Mouse (Mus musculus): ENCODE measurements around the gene Car6. TPM values are rescaled to one million over a fixed set of nuclear protein-coding genes. Genes with fewer than 3 reads are reported as not detected.

Car6 gene
- polyA plus RNA-seq, 1 experiment from 2014 or later: not detected

DNA sequence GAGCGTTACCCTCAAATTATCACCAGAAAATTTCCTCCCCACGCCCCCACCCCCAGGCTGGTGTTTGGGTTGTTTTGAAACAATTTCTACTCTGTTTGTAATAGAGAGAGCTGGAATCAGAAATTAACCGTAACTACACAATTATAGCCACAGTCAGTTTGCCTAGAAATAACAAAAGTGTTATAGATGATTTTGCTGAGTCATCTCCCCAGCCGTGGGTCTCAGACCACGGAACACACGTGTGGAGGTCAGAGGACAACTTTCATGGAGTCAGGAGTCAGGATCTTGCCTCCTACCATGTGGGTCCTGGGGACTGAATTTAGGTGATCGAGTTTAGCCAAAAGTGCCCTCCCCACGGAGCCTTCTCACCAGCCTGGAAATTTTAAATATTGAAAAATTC is 24.0 kb downstream of the Car6 start:
- H3K4me1 ChIP-seq (ENCODE audit: control insufficient read depth, insufficient read depth, low read length): no peaks in the 10 kb centered on the region
- ATAC-seq (ENCODE audit: insufficient read depth, low FRiP score): no peak
- WGBS: 69% methylated on average over 8 of the region's 8 CpGs
- H3K27me3 ChIP-seq (ENCODE audit: control insufficient read depth, insufficient read depth, low read length): no peaks in the 10 kb centered on the region
- no peak overlapping the region for H3K4me2 ChIP-seq (ENCODE audit: low read depth, low read length)
- no peak overlapping the region for H3K9ac ChIP-seq (ENCODE audit: low read length)
- no peak overlapping the region for H3K27ac ChIP-seq (ENCODE audit: low read length)
- 0 out of 2 replicates have a peak, but pooled peaks cover 3% of the 10 kb centered on the region for H3K9me3 ChIP-seq (replicated peaks; ENCODE audit: control insufficient read depth, low read length)
- no peaks in the 10 kb centered on the region for H3K36me3 ChIP-seq (ENCODE audit: control insufficient read depth, insufficient read depth, low read length)
- H3K4me3 ChIP-seq (replicated peaks; ENCODE audit: low read length): no peak overlapping the region

GRCm38 (mm10) chr4:150176535-150176934 is 24.6 kb downstream of the Car6 start:
- Histone ChIP-seq H3K9me3 (replicated peaks; ENCODE audit: control insufficient read depth, low read length) (0 out of 2 replicates have a peak, but pooled peaks cover 3% of the 10 kb centered on the region), H3K4me2 (ENCODE audit: low read depth, low read length) (peak overlapping the region; percentile 41), H3K4me1 (ENCODE audit: control insufficient read depth, insufficient read depth, low read length) (no peaks in the 10 kb centered on the region), H3K27me3 (ENCODE audit: control insufficient read depth, insufficient read depth, low read length) (no peaks in the 10 kb centered on the region), H3K9ac (ENCODE audit: low read length) (peak overlapping the region; percentile 29; the same call in 1 of the 2 replicates), H3K4me3 (replicated peaks; ENCODE audit: low read length) (no peak overlapping the region), H3K36me3 (ENCODE audit: control insufficient read depth, insufficient read depth, low read length) (no peaks in the 10 kb centered on the region), H3K27ac (ENCODE audit: low read length) (no peak overlapping the region)
- 6% methylated on average over 7 of the region's 7 CpGs for WGBS
- ATAC-seq (ENCODE audit: insufficient read depth, low FRiP score): peak; percentile 75; the same call in 1 of the 2 replicates

- ATAC-seq (ENCODE audit: insufficient read depth, low FRiP score): no peak
- Histone ChIP-seq H3K9me3 (replicated peaks; ENCODE audit: control insufficient read depth, low read length) (no peaks in the 10 kb centered on the region), H3K4me3 (replicated peaks; ENCODE audit: low read length) (no peak overlapping the region), H3K9ac (ENCODE audit: low read length) (no peak overlapping the region), H3K4me1 (ENCODE audit: control insufficient read depth, insufficient read depth, low read length) (no peaks in the 10 kb centered on the region), H3K36me3 (ENCODE audit: control insufficient read depth, insufficient read depth, low read length) (no peaks in the 10 kb centered on the region), H3K4me2 (ENCODE audit: low read depth, low read length) (no peak overlapping the region), H3K27ac (ENCODE audit: low read length) (no peak overlapping the region), H3K27me3 (ENCODE audit: control insufficient read depth, insufficient read depth, low read length) (no peaks in the 10 kb centered on the region)
- WGBS: 90% methylated on average over 14 of the region's 14 CpGs
These were observed 27.1 kb downstream of the Car6 start for GRCm38 (mm10) chr4:150174027-150174426.

GRCm38 (mm10) chr4:150173281-150173680 is 27.9 kb downstream of the Car6 start:
- H3K9me3 ChIP-seq (replicated peaks; ENCODE audit: control insufficient read depth, low read length): no peaks in the 10 kb centered on the region
- ATAC-seq (ENCODE audit: insufficient read depth, low FRiP score): no peak
- no peaks in the 10 kb centered on the region for H3K4me1 ChIP-seq (ENCODE audit: control insufficient read depth, insufficient read depth, low read length)
- H3K9ac ChIP-seq (ENCODE audit: low read length): no peak overlapping the region
- WGBS: 56% methylated on average over 10 of the region's 10 CpGs
- H3K4me3 ChIP-seq (replicated peaks; ENCODE audit: low read length): no peak overlapping the region
- no peak overlapping the region for H3K27ac ChIP-seq (ENCODE audit: low read length)
- H3K4me2 ChIP-seq (ENCODE audit: low read depth, low read length): peak overlapping the region; percentile 12; the same call in 1 of the 2 replicates
- no peaks in the 10 kb centered on the region for H3K36me3 ChIP-seq (ENCODE audit: control insufficient read depth, insufficient read depth, low read length)
- H3K27me3 ChIP-seq (ENCODE audit: control insufficient read depth, insufficient read depth, low read length): no peaks in the 10 kb centered on the region

DNA sequence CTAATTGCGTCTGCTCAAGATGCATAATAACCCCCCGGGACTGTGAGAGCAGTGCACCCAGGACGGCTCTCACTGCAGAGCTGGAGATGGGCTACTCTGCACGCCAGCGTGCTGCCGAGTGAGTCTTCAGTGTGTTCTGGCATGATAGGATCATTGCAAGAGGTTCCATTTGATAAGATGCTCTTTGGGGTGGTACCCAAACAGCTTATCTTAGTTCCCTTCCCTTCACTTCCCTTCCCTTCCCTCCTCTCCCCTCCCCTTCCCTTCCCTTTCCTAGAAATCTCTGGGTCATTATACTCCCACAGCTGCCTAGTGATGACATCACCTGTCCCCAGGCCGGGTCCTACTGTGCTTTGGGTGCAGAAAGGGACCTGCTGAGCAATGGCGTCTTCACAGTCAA is 29.0 kb downstream of the Car6 start:
- Histone ChIP-seq H3K9me3 (replicated peaks; ENCODE audit: control insufficient read depth, low read length) (no peaks in the 10 kb centered on the region), H3K36me3 (ENCODE audit: control insufficient read depth, insufficient read depth, low read length) (no peaks in the 10 kb centered on the region), H3K9ac (ENCODE audit: low read length) (no peak overlapping the region), H3K4me3 (replicated peaks; ENCODE audit: low read length) (no peak overlapping the region), H3K27ac (ENCODE audit: low read length) (no peak overlapping the region), H3K4me1 (ENCODE audit: control insufficient read depth, insufficient read depth, low read length) (no peaks in the 10 kb centered on the region), H3K4me2 (ENCODE audit: low read depth, low read length) (no peak overlapping the region), H3K27me3 (ENCODE audit: control insufficient read depth, insufficient read depth, low read length) (no peaks in the 10 kb centered on the region)
- no peak for ATAC-seq (ENCODE audit: insufficient read depth, low FRiP score)
- WGBS: 77% methylated on average over 8 of the region's 8 CpGs

GRCm38 (mm10) chr4:150168406-150168805 is 32.7 kb downstream of the Car6 start:
- no peak overlapping the region for H3K9ac ChIP-seq (ENCODE audit: low read length)
- H3K4me3 ChIP-seq (replicated peaks; ENCODE audit: low read length): no peak overlapping the region
- H3K9me3 ChIP-seq (replicated peaks; ENCODE audit: control insufficient read depth, low read length): no peaks in the 10 kb centered on the region
- H3K36me3 ChIP-seq (ENCODE audit: control insufficient read depth, insufficient read depth, low read length): no peaks in the 10 kb centered on the region
- no peak for ATAC-seq (ENCODE audit: insufficient read depth, low FRiP score)
- WGBS: 57% methylated on average over 10 of the region's 10 CpGs
- no peak overlapping the region for H3K27ac ChIP-seq (ENCODE audit: low read length)
- no peak overlapping the region for H3K4me2 ChIP-seq (ENCODE audit: low read depth, low read length)
- no peaks in the 10 kb centered on the region for H3K4me1 ChIP-seq (ENCODE audit: control insufficient read depth, insufficient read depth, low read length)
- no peaks in the 10 kb centered on the region for H3K27me3 ChIP-seq (ENCODE audit: control insufficient read depth, insufficient read depth, low read length)

GRCm38 (mm10) chr4:150164875-150165274 is 36.3 kb downstream of the Car6 start:
- Histone ChIP-seq H3K36me3 (ENCODE audit: control insufficient read depth, insufficient read depth, low read length) (no peaks in the 10 kb centered on the region), H3K27me3 (ENCODE audit: control insufficient read depth, insufficient read depth, low read length) (no peaks in the 10 kb centered on the region), H3K4me3 (replicated peaks; ENCODE audit: low read length) (no peak overlapping the region), H3K9ac (ENCODE audit: low read length) (no peak overlapping the region), H3K27ac (ENCODE audit: low read length) (no peak overlapping the region), H3K4me1 (ENCODE audit: control insufficient read depth, insufficient read depth, low read length) (no peaks in the 10 kb centered on the region), H3K4me2 (ENCODE audit: low read depth, low read length) (peak overlapping the region; percentile 41), H3K9me3 (replicated peaks; ENCODE audit: control insufficient read depth, low read length) (no peaks in the 10 kb centered on the region)
- WGBS: 33% methylated on average over 13 of the region's 13 CpGs
- no peak for ATAC-seq (ENCODE audit: insufficient read depth, low FRiP score)

DNA sequence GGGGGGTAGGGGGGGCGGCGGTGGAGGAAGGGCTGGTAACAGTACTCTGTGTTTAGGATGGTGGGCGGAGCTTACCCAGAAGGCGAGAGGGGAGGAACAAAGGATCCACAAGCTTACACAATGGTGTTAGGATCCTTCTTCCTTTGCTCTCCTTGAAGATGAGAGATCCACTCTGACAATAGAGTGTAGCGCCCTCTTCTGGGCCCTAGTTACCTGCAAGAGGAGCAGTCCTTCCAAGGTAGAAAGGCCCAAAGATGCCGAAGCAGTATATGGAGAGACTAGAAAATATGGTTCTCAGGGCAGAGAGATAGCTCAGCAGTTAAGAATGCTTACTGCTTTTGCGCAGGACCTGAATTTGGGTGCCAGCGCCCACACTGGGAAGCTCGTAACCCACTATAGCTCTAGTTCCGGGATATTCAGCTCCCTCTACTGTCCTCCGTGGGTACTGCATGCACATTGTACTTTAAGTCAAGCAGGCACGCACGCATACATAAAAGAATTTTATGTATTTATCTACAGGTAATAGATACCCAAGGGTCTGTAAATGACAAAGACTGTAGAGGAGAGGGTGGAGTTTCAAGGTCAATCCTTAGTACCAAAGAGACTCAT is 38.5 kb downstream of the Car6 start:
- Histone ChIP-seq H3K9me3 (replicated peaks; ENCODE audit: control insufficient read depth, low read length) (no peaks in the 10 kb centered on the region), H3K27me3 (ENCODE audit: control insufficient read depth, insufficient read depth, low read length) (no peaks in the 10 kb centered on the region)
- WGBS: 71% methylated on average over 13 of the region's 13 CpGs

GRCm38 (mm10) chr4:150159458-150159857 is 41.7 kb downstream of the Car6 start:
- no peak for ATAC-seq (ENCODE audit: insufficient read depth, low FRiP score)
- 73% methylated on average over 2 of the region's 2 CpGs for WGBS
- Histone ChIP-seq H3K27me3 (ENCODE audit: control insufficient read depth, insufficient read depth, low read length) (no peaks in the 10 kb centered on the region), H3K4me2 (ENCODE audit: low read depth, low read length) (no peak overlapping the region), H3K36me3 (ENCODE audit: control insufficient read depth, insufficient read depth, low read length) (no peaks in the 10 kb centered on the region), H3K4me1 (ENCODE audit: control insufficient read depth, insufficient read depth, low read length) (no peaks in the 10 kb centered on the region), H3K27ac (ENCODE audit: low read length) (no peak overlapping the region), H3K9me3 (replicated peaks; ENCODE audit: control insufficient read depth, low read length) (no peaks in the 10 kb centered on the region), H3K4me3 (replicated peaks; ENCODE audit: low read length) (no peak overlapping the region), H3K9ac (ENCODE audit: low read length) (no peak overlapping the region)

More for the DNA sequence above, 38.5 kb downstream of the Car6 start:
- Histone ChIP-seq H3K27ac (ENCODE audit: low read length) (no peak overlapping the region), H3K4me1 (ENCODE audit: control insufficient read depth, insufficient read depth, low read length) (no peaks in the 10 kb centered on the region), H3K4me3 (replicated peaks; ENCODE audit: low read length) (no peak overlapping the region), H3K36me3 (ENCODE audit: control insufficient read depth, insufficient read depth, low read length) (no peaks in the 10 kb centered on the region), H3K9ac (ENCODE audit: low read length) (no peak overlapping the region), H3K4me2 (ENCODE audit: low read depth, low read length) (no peak overlapping the region)
- ATAC-seq (ENCODE audit: insufficient read depth, low FRiP score): no peak
